Mouse (Mus musculus) megakaryocyte-erythroid progenitor cell, adult 5 weeks (primary cell): ENCODE data around the gene Lrrc8e. TPM values are rescaled to one million over a fixed set of nuclear protein-coding genes. Genes with fewer than 3 reads are reported as not detected.

Experiments used
- polyA plus RNA-seq: library from polyadenylated mRNA; stranded (reverse); fragments of >175 nt; gene quantifications from 2 replicates; pipeline ENCODE4 v1.2.3, GENCODE M21; 2012

The Lrrc8e gene
- polyA plus RNA-seq, result not detected in 2 replicates

DNA sequence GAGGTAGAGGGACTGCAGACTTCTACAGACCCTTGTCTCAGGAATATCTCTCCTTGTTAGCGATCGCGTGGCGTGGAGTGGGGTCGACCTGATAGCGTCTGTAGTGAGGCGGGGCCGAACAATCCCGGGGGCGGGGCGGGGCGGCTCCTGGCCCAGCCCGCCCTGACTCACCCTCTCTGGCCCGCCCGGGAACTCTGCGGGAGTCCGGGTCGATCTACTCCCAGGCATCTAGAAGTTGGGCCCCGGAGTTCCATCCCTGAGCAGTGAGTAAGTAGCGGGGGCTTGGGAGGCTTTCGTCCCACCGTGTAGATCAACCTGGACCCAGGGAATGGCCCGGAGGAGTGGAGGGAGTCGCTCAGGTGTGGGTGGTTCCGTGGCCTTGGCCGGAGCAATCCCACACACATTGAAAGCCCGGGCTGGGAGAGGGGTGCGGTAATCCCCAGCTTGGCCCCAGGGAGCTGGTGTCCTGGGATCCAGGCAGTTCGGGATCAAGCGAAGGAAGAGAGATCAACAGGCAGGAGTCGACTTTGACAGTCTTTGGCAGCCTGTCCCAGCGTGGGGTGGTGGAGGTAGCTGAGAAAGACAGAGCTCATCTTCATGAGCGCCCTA is at the start of gene Lrrc8e:
TSS of gene Lrrc8e (plus strand) at position 89 of the 609 bp plus-strand sequence.

DNA sequence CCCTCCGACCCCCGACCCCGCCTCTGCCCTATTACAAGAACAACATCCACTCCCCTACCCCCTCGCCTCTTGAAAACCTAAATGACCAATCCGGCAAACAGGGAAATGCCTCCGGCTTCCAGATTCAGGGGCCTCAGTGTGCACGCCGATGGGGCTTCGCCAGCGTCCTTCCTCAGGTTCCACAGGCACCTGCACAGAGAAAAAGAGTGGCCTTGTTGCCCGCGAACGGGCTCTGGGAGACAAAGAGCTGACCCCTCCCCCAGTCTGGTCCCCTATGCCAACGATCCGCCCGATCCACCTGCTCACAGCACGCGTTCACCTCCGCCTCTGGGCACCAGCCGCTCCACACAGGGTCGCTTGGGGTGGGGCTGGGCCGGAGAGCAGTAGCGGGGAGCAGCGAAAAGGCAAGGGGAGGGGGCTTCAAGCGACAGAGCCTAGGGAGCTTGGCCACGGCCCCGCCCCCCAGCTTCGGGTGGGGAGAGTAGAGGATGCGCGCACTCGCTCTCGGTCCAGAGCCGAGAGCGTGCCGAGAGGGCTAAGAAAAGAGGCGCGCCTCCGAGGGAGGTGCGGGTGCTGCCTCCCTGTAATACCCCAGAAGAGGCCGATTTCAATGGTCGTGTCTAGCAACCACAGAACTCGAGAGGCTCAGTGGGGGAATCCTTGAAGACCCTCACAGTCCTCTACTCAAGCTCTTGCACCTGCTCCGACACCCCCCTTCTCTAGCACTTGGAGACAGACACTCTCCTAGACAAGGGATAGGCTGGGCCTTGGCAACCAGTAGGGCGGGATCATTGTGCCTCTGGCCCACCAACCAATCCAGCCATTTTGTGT is 9.6 kb upstream of the Lrrc8e start, which contains the start of gene Prr36:
TSS of gene Prr36 (minus strand) at position 669 of the 831 bp plus-strand sequence.

GRCm38 (mm10) chr8:4238434-4239192 is 12.0 kb downstream of the Lrrc8e start, which contains the start of the genes Map2k7 and Gm49320:
Map2k7 (plus strand) TSS chr8:4238740.
Gm49320 (plus strand) TSS chr8:4238865.

GRCm38 (mm10) chr8:4247951-4248540 is 21.4 kb downstream of the Lrrc8e start, which contains the start of gene Tgfbr3l:
Tgfbr3l (plus strand) TSS chr8:4248214.

GRCm38 (mm10) chr8:4252934-4253841 is 26.6 kb downstream of the Lrrc8e start, which contains the start of gene Snapc2:
Snapc2 (plus strand) TSS chr8:4253080.

DNA sequence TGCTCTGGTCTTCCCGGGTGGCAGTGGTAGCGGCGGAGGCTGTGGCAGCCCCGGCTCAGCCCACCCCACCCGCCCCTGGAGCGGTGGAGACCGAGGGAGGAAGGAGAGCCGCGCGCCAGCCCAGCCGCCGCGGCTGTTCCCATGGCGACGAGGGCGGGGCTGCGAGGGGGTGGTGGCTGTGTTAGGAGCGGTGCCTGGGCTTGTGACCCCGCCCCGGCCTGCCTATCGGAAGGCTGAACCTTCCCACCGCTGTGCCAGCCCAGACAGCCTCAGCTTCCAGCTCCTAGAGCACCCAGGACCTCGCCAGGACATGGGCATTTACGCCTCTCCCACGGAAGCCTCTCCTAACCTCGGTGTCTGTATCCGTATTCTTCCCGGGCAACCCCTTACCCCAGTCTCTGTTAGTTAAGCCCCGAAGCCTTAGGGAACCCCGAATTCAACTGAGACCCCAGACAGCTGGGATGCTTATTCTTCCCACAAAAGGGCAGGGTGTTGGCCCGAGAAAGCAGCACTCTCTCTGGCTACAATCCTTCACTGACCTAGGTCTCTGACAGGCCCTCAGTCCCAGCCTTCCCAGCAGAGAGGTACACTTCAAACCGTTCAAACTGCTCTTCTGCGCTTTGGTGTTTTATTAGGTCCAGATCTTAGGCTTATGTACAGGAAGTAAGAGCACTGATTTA is 32.6 kb downstream of the Lrrc8e start, which contains the start of gene Ctxn1:
TSS of gene Ctxn1 (minus strand) at position 150 of the 680 bp plus-strand sequence.

GRCm38 (mm10) chr8:4275275-4276110 is 48.9 kb downstream of the Lrrc8e start, which contains the start of gene Timm44:
Timm44 (minus strand) TSS chr8:4275913.

Other genes starting within 250 kb of the Lrrc8e start
- 0.09 and 0.16 TPM in 2 replicates for gene Cd209f, start 121.0 kb upstream of the Lrrc8e start, polyA plus RNA-seq
- gene Cd209g, start 92.7 kb upstream of the Lrrc8e start, polyA plus RNA-seq, result 0.02 and 0.13 TPM in 2 replicates
- 8.6 and 12.5 TPM in 2 replicates for gene Evi5l, start 60.3 kb upstream of the Lrrc8e start, polyA plus RNA-seq
- 0.98 and 1.7 TPM in 2 replicates for gene Prr36, start 9.4 kb upstream of the Lrrc8e start, polyA plus RNA-seq
- gene Map2k7, start 11.9 kb downstream of the Lrrc8e start, polyA plus RNA-seq, result 275 and 284 TPM in 2 replicates
- 0.21 TPM in 1 of 2 replicates, not detected in the other for gene Gm49320, start 12.0 kb downstream of the Lrrc8e start, polyA plus RNA-seq
- gene Tgfbr3l, start 21.4 kb downstream of the Lrrc8e start, polyA plus RNA-seq, result 39.7 and 58.4 TPM in 2 replicates
- 104 and 115 TPM in 2 replicates for gene Snapc2, start 26.3 kb downstream of the Lrrc8e start, polyA plus RNA-seq
- gene Ctxn1, start 32.4 kb downstream of the Lrrc8e start, polyA plus RNA-seq, result 6.7 and 12.5 TPM in 2 replicates
- gene Timm44, start 49.1 kb downstream of the Lrrc8e start, polyA plus RNA-seq, result 57.0 and 66.0 TPM in 2 replicates
- 0.76 and 3.0 TPM in 2 replicates for gene Ccl25, start 98.4 kb downstream of the Lrrc8e start, polyA plus RNA-seq
- 49.2 and 53.4 TPM in 2 replicates for gene Elavl1, start 98.6 kb downstream of the Lrrc8e start, polyA plus RNA-seq